Mouse (Mus musculus): ENCODE data around the gene Cnn2. TPM values are rescaled to one million over a fixed set of nuclear protein-coding genes. Genes with fewer than 3 reads are reported as not detected.
"Not testable (repeated sequence)": the region's sequence is repeated elsewhere in the genome, so short reads cannot be mapped to it uniquely, and the experiment has no call there.

Gene Cnn2
- 10 to 100 TPM; 26.1 to 38.6 TPM for total RNA-seq (2021)
- long read RNA-seq, experiment 1, transcript Cnn2-201 (7 exons, 2,460 nt) = major isoform, 68 of 77 reads
- long read RNA-seq, experiment 1, partial matches to known transcripts = 7 of 77 reads
- long read RNA-seq, experiment 1, other reads (novel, unspliced or antisense) = 2 of 77 reads
- long read RNA-seq, experiment 2, transcript Cnn2-201 (7 exons, 2,460 nt) = major isoform, 36 of 43 reads
- long read RNA-seq, experiment 2, partial matches to known transcripts = 7 of 43 reads
- long read RNA-seq, experiment 2, other reads (novel, unspliced or antisense) = 0 of 43 reads

- peak; percentile 62 for DNase-seq
Observed at GRCm38 (mm10) chr10:79988506-79989271, at the start of gene Cnn2. TSS of gene Cnn2 (plus strand) at chr10:79988584.

- no peak for DNase-seq
Observed at GRCm38 (mm10) chr10:79940749-79941148, 47.6 kb upstream of the Cnn2 start.

GRCm38 (mm10) chr10:79942988-79943387 is 45.4 kb upstream of the Cnn2 start:
- DNase-seq = no peak

- DNase-seq = no peak
Observed at GRCm38 (mm10) chr10:79943471-79943901, 44.9 kb upstream of the Cnn2 start.

GRCm38 (mm10) chr10:79945507-79946234 is 42.7 kb upstream of the Cnn2 start:
- DNase-seq = no peak

- no peak for DNase-seq
Observed at GRCm38 (mm10) chr10:79946752-79947322, 41.5 kb upstream of the Cnn2 start.

- no peak for DNase-seq
Observed at GRCm38 (mm10) chr10:79947502-79947901, 40.9 kb upstream of the Cnn2 start.

GRCm38 (mm10) chr10:79949873-79950272 is 38.5 kb upstream of the Cnn2 start:
- no peak for DNase-seq

- DNase-seq = no peak
Observed at GRCm38 (mm10) chr10:79950661-79951060, 37.7 kb upstream of the Cnn2 start.

GRCm38 (mm10) chr10:79953946-79954345 is 34.4 kb upstream of the Cnn2 start:
- DNase-seq = no peak

- no peak for DNase-seq
Observed at GRCm38 (mm10) chr10:79955691-79956090, 32.7 kb upstream of the Cnn2 start.

GRCm38 (mm10) chr10:79956643-79957154 is 31.7 kb upstream of the Cnn2 start:
- no peak for DNase-seq

- DNase-seq = peak; percentile 80
Observed at GRCm38 (mm10) chr10:79958140-79958816, 30.1 kb upstream of the Cnn2 start.

- DNase-seq = not testable (repeated sequence)
Observed at GRCm38 (mm10) chr10:79959412-79959811, 29.0 kb upstream of the Cnn2 start.

GRCm38 (mm10) chr10:79959847-79960601 is 28.4 kb upstream of the Cnn2 start, which contains the start of gene Wdr18:
TSS of gene Wdr18 (plus strand) at chr10:79960152.
- peak; percentile 98 for DNase-seq

- DNase-seq = no peak
Observed at GRCm38 (mm10) chr10:79960671-79961294, 27.6 kb upstream of the Cnn2 start.

GRCm38 (mm10) chr10:79964727-79965126 is 23.7 kb upstream of the Cnn2 start:
- DNase-seq = no peak

- no peak for DNase-seq
Observed at GRCm38 (mm10) chr10:79965325-79965724, 23.1 kb upstream of the Cnn2 start.

GRCm38 (mm10) chr10:79966886-79967400 is 21.4 kb upstream of the Cnn2 start:
- no peak for DNase-seq

GRCm38 (mm10) chr10:79968181-79968580 is 20.2 kb upstream of the Cnn2 start:
- no peak for DNase-seq
